Mouse (Mus musculus) adipocyte (in vitro differentiated cells): ENCODE measurements around the gene Mef2c.

Experiments used
- DNase-seq: peaks from one replicate; pipeline ENCODE4 v3.0.0-alpha.2; 2016; ENCODE audit warnings: low spot score

Gene Mef2c

DNA sequence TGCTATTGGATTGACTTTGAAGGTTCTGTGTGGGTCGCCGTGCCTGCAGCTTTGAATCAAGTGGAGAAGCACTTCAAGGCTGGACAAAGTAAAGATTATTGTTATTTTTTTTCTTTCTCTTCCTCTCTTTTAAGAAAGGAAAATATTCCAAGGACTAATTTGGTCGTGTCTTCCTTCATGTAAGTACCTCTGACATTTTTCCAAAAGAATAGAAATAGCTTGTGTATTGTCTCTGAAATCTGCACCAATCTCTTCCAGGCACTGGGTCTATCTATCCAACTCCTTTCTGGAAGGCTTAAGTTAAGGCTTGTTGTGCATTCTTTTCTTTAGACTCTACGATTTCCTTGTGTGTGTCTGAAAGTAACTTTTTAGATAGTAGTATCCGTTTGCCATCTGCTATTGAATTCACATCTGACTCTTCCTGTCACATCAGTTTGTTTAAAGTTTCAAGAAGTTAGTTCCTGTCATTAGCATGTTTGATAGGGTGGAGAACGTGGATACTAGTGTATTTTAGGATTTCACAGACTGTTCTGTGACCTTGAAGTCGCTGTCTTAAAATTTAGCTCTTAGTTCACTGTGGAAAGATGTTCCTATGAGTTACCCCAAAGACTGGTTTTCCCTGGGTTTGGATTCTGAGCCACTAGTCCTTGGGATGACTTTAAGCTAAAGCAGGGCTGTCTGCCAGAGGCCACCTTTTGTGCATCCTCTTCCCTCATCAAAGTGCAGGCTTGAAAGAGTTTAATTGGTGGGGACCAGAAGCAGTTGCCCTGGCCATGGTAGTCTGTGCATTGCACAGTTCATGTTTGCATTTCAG lies 21.3 kb downstream of the Mef2c start:
- DNase-seq: no peak

DNA sequence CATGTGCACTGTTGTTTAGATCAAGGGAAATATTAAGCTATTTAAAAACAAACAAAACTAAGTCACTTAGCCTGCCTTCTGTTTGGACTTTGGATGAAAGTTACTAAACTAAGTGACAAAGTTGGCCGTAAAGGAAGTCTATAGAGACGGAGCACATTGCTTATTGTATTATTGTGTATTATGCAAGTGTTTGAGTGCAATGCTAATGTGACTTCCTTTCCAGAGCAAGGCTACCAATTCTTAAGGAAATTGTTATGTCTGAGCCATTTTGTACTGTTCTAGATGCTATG lies 21.8 kb downstream of the Mef2c start:
- DNase-seq: no peak

DNA sequence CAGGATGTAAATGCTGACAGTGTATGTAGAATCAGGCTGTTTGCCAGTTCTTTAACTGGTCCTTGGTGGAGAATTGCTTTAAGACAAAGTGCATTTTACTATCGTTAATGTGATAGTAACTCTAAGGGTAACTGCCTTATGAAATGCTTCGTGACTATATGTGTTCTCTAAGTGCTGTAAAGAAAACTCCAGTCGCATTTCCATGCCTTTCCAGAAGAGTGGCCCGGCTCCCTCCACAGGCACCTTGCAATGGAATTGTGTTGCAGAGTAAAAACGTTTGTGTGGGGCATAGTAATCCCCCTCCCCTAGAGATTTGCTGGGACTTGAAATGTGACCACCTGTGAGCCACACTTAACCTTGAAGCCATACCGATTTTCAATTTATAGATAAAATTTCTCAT lies 22.2 kb downstream of the Mef2c start:
- no peak for DNase-seq

DNA sequence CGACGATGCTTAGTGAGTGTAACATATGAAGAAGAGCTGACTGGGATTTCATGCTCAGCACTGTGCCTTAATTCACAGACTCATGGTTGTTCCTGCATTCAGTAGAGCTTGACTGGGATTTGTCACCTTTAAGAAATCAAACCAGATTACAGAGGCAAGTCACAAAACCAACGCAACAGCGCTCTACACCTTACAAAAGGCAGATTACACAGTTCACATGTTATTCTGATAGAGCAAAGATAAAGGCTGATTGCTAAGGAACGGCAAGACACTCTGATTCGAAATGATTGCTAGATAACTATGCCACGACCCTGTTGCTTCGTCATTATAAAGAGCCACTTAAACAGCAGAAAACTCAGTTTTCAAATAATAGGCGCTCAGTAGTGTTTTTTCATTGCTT lies 24.1 kb downstream of the Mef2c start:
- DNase-seq: no peak

DNA sequence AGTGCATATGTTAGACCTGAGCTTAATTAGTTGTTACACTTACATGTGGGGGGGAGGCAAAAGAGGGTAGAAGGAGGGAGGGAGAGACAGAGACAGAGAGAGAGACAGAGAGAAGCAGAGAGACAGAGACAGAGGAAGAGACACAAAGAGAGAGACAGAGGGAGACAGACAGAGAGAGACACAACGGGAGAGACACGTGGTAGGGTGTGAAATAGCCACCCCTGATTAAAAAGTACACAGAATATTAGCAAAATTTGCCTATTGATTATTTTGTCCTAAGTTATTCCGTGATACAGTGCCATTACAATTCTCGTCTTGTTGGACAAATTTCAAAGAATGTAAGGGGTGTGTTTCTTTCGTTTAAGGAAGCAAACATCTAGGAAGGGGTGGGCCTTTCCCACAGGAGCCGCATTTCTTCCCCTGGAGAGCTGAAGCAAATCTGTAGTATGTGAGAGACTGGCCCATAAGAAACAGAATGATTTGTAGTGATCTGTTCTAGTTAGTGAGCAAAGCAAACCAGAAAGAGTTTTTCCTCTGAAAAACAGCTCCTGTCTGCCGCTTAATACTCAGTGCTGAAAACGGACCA lies 26.0 kb downstream of the Mef2c start:
- DNase-seq: no peak

DNA sequence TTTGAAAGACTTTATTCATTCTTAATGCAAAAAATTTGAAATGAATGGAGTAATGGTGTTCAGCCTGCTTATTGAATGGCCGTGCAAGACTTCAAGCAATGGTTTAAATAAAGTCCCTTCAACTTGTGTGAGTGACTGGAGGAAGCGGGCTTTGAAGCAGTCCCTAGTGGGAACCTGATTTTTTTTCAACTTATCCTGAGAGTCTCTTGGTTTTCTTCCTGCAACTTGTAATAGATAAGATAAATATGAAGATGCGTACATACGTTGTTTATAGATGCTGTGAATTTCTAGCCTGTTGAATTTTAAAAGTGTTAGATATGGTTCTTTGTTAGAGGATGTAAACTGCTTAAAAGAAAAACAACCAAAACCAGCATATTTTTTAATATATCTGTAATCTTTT lies 27.1 kb downstream of the Mef2c start:
- no peak for DNase-seq

DNA sequence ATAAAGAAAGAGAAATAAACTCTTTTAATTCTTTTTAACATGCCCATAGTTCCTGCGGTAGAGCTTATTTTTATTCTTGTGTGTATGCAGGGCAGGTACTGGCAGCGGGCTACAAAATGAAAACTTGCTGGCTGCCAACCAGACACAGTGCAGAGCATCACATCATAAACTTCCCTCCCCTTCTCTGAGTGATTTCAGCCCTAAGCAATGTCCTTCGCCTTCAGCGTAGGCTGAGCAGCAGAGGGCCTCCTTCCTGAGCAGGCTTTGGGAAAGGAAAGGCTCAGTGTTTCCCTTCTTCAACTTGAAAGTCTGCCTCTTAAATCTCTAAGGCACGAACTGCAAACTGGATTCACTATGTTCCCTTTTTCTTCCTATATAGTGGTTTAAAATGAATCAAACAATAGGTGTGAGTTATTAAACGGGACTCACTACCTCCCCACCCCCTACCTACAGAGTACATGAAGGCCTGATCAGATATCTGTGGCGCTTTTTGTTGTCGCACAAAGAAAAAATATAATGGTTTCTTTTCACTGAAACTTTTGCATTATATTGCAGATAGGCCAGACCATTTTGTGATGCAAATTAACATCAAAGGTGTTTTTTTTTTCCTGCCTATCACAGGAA lies 28.2 kb downstream of the Mef2c start:
- DNase-seq: no peak

DNA sequence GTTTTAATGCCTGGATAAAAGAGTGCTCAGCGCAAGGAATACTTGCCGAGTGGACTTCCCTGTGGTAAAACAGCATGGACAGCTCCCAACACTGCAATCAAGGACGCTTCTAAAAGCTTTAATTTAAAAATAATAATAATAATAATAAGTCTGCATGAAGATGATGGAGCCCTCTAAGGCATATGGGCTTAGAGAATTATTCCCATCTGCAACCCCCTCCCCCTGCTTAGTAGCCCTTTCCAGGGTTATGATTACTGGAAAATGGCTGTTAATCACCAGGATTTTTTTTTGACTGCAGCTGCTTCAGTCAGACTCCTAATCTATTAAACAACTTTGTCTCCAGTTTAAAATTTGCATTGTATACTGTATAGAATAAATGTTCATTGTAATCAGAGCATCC lies 32.5 kb downstream of the Mef2c start:
- no peak for DNase-seq

DNA sequence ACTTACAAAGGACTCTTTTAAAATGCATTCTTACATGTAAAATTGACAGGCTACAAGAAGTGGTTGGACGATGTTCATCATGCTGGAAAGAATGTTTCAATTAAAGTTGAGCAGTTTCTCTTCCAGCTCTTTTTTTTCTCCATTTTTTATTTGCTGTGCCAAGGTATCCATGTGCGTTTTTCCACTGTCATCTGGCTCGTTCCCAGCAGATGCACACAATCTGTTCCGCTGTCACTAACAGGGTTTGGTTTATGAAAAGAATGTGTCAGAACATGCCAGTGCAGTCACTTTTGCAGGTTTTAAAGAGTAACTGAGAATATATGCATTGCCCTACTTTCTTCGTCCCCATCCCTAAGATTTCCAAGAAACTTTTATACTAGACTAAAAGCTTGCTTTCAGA lies 33.3 kb downstream of the Mef2c start:
- DNase-seq: no peak

DNA sequence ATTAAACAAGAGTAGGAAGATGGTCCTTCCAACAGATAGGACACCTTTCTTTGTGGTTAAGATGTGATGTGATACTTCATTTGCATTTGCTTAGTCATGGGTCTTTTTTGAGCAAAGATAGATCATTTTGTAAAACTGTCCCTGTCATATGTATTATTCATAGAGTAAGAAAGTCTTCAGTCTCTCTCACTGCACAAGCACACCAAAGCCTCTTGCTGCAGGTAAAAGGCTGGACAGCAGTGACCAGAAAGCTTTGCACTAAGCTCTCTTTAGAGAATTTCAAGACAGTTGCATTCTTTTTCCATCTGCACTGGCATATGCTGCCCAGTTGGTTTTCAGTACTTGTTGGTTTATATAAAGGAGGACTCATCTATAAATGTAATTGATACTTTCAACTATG lies 36.1 kb downstream of the Mef2c start:
- no peak for DNase-seq

DNA sequence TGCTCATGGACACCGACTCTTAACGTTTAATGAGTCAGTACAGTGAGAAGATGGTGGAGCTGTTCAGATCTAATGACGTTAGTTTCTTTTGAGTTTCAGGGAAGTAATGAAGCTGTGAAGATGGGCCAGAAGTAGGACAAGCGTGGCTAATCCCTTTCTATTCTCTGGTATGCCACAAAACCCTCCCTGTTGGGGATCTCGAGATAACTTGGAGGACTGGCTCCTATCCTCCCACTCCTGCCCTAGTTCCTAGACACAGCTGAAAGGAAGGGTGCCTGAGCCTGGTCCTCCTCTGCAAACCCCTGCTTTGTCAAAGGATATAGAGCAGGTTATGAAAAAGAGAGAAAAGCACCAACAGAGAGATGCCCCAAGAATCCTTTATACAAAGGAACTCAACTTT lies 38.8 kb downstream of the Mef2c start:
- DNase-seq: no peak

DNA sequence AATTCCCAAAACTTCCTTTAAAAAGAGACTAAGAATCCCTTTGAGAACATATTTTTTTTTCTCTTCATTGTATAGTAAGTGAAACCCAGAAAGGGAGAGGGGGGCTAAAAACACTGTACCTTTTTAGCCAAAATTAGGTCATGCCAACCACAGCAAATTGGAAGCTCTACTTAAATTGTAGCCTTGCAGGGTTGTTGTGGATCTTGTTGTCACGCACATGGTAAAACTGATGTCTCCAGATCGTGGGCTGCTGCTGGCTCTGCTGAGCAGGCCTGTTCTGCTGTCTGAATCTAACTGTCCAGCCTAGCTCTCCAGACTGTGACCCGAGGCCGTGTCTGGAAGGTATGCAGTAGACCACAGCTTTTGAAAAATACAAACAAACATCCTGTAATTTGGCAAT lies 40.9 kb downstream of the Mef2c start:
- no peak for DNase-seq

DNA sequence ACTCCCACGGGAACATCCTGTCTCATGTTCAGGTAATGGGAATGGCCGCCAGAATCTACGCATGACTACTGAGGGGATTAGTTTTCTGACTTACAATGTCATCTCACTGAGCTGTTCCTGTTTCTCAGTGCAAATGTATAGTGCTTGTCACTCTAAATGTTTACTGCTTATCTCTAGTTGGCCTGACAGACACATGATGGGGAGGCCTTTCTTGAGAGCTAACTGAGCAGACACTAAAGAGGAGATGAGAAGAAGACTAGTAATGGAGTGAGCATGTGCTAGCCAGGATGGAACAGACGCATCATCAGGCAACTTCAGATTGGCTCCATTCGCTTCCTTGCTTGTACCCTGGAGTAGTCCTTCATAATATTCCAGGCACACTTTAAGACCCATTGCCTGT lies 43.0 kb downstream of the Mef2c start:
- DNase-seq: no peak

DNA sequence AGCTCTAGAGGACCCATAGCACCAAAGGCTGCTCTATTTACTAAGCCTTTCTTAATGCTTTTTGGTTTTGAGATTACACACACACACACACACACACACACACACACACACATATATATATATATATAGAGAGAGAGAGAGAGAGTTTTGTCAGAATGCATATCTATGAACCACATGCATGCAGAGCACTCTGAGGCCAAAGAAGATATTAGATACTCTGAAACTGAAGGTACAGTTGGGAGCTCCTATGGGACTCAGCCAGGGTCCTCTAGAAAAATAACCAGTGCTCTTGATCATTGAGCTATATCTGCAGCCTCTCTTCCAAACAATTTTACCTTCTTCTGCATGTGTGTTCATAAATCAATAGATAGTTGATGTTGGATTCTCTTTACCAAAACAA lies 47.4 kb downstream of the Mef2c start:
- no peak for DNase-seq

DNA sequence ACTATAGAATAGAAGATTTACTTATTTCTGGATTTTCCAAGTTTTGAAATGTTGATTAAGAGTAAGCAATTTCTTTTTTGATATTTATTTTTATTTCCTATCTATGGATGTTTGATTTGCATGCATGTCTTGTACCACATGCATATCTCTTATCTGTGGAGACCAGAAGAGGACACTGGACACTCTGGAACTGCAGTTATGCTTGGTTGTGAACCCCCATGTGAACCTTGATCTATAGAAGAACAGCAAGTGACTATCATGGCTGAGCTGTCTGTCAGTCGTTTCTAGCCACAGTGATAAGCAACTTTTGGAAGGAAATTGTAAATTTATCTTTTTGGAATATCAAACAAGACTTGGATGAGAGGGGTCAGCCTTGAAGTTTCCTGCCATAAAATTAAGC lies 48.2 kb downstream of the Mef2c start:
- DNase-seq: no peak

DNA sequence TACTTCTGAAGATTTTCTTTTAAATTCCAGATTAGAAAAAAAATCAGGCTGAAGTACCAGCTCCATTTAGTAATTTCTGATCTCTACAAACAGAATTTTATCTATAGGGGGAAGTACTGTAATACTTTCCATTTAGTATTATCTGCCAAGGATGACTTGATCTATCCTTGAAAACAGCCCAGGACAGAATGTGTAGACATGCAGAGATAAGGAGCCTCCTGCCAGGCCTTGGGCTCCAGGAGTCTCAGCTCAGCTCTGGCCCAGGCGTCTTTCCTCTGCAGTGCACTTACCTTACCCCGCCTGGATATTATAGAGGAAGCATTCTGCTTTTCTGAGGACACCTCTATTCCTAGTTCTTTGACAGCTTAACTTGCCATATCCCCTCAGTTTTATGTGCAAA lies 59.4 kb downstream of the Mef2c start:
- DNase-seq: no peak

DNA sequence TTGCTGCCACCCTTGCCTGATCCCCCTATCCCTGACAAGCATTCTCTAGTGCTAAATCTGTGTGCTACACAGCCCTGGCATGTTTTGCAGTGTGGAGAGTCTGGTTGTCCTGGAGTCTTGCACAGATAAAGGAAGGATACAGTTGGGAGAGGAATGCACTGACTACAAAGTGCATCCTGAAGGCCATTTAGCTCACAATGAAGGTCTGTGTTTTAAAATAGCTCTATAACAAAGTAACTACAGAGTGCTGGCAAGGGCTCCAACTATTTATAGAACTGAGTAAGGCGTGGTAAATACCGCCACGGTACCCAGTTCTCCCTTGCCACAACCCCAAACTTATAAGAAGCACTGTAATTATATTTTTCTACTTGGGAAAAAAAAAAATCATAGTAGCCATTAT lies 61.9 kb downstream of the Mef2c start:
- DNase-seq: no peak

DNA sequence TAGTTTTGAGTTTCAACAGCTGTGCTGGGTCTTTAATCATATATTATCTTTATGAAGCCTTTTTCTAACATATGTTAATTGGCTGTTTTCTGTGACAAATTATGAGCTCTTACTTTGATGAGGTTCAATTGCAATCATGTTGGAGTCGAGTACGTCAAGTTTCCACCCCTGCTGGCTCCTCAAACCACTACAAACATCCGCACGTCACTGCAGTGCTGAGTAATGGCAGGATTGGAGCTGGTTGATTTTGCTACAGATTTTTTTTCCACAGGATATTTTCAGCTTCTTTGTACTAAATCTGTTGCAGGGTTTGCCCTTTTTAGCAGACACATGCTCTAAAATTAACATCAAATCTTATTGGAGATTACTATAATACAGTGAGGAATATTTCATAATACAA lies 62.3 kb downstream of the Mef2c start:
- no peak for DNase-seq

DNA sequence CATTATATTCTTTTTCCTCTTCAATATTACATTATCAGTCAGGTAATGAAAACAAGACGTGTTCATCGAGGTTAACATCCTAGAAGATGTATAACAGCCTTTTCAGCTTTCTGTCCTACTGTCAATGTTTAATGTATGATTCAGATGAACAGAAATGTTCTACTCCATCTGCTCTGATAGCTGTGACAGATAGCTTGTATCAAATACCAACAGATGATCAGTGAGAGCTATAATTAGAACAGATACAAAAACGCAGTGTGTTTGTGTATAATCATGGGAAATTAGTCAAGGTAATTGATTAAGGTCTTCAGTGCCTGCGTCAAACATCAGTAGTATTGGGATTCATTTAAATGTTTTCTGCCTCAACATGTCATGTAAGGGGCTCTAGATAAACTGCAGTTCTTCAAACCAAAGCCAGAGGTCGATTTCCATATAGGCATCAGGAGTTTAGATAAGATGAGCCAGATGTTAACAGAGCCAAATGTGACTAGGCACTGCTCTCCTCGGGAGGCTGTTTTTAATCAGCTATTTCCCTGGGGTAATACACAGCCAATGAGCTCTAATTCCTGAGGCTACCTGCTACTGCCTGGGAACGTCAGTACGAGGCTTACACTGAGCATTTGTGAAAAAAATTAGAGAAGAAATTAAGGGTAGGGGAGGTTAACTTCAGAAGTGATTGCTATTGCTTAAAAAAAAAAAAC lies 63.1 kb downstream of the Mef2c start:
- DNase-seq: no peak

DNA sequence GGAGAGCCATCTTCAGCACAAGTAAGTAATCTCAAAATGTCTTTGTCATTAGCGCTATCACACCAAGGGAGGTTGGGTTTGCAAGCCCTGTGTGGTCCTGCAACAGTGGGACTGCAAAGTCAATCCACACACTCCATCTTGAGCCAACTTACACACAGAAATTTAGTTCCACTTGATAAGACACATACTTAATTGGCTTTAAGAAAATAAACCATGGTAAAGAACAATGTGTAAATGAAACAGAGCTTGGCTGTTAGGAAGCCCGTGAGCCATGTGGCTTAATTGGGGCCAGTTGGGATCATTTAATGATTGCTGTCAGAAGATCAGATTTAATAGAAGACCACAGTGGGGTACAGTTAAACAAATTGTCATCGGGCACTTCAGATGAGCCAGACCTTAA lies 63.8 kb downstream of the Mef2c start:
- no peak for DNase-seq

DNA sequence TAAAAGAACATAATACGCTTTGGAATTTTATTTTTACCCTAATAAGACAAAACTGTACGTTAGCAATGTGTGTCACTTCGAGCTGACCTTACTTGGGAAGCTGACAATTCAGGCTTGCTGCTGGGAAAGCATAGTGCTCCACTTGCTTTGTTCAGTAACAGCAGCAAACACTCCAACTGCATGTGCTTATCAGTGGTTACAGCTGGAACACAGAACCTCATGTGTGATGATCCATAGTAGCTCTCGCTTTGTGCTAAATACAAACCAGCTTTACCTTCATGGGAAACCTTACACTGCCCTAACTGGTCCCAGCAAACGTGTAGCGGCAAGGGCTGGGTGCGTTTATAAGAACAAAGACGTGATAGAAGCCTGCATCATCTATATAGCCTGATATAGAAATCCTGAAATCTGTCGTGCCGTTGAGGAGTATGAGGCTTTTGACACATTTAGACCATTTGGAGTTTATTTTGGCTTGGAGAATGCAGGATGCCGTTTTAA lies 65.0 kb downstream of the Mef2c start:
- no peak for DNase-seq

DNA sequence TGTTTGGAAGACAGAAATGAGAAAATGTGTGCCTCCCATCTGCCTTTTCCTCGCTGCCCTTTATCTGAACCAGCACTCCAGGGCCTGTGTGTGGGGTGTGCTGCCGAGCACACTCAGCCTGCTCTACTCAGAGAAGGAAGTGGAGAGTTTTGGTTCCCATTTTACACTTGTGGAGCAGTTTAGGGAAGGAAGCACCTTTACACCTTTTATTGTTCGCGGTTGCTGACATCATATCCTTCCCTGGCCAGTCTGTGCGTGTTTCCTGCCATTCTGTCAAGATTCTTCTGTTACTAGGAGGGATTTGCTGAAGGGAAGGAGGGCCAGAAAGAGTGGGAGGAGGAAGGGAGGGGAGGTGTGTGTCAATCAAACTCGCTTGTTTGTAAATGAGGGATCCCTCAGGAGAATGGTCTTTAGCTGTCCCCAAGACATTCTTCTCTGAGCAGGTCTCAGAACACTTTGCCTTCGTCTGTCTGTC lies 68.2 kb downstream of the Mef2c start:
- DNase-seq: no peak

DNA sequence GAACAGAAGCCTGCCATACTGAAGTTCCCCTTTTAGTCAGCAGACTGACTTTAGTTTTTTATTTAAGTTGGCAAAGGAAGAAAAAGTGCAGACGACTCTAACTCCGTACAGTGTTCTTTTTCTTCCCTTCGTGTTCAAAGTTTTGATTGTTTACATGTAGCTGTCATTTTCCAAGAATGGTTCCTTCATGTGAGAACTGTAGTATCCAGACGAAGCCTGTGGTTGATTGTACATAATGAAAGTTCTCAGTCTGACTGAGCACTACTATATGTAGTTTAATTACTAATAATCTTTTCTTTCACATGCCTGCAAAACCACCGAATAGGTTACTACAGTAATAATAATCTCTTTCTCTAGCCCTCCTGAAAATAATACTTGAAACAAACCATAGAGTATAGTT lies 68.6 kb downstream of the Mef2c start:
- DNase-seq: no peak
